Mouse (Mus musculus) adrenal gland, adult 18-20 months (tissue): ENCODE data around the gene Gm10272. TPM values are rescaled to one million over a fixed set of nuclear protein-coding genes. Genes with fewer than 3 reads are reported as not detected.
"Not testable (repeated sequence)": the region's sequence is repeated elsewhere in the genome, so short reads cannot be mapped to it uniquely, and the experiment has no call there.

Experiments used
- DNase-seq, 2 experiments: peaks; one replicate each; pipeline ENCODE4 v3.0.0; 2021 to 2022; ENCODE audit warnings: low spot score in 2 of 2
- long read RNA-seq, 2 experiments: library from polyadenylated mRNA; stranded (forward); transcript quantifications; one replicate each; pipeline ENCODE4 v2.0.0; 2021
- total RNA-seq, 2 experiments: library from RNA; stranded (reverse); gene quantifications; 1 replicate in 1 of 2; 2 replicates in 1 of 2; pipeline ENCODE4 v1.2.3; 2021

Gene Gm10272
- not detected for total RNA-seq
- long read RNA-seq, experiment 1 = 0 reads
- long read RNA-seq, experiment 2 = 0 reads

DNA sequence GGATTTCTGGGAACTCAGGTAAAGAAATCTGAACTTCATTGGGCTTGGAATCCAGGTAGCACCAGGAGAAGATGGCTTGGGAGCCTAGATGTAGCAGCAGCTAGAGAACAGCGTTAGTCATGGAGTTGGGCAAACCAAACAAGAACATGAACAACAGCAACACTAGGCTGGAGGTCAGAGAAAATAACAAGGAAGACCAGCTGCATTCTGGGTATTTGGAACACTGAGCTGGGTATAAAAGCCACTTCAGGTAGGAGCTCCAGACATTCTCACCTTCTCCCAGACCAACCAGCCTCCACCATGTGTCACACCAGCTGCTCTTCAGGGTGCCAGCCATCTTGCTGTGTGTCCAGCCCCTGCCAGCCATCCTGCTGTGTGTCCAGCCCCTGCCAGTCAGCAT lies at the start of gene Gm10272:
Gene Gm10272, plus strand, starts transcription at position 301 of the 400 bp plus-strand sequence.
- DNase-seq = no peak

GRCm38 (mm10) chr10:77658286-77658994 lies 48.0 kb upstream of the Gm10272 start:
- DNase-seq = no peak

DNA sequence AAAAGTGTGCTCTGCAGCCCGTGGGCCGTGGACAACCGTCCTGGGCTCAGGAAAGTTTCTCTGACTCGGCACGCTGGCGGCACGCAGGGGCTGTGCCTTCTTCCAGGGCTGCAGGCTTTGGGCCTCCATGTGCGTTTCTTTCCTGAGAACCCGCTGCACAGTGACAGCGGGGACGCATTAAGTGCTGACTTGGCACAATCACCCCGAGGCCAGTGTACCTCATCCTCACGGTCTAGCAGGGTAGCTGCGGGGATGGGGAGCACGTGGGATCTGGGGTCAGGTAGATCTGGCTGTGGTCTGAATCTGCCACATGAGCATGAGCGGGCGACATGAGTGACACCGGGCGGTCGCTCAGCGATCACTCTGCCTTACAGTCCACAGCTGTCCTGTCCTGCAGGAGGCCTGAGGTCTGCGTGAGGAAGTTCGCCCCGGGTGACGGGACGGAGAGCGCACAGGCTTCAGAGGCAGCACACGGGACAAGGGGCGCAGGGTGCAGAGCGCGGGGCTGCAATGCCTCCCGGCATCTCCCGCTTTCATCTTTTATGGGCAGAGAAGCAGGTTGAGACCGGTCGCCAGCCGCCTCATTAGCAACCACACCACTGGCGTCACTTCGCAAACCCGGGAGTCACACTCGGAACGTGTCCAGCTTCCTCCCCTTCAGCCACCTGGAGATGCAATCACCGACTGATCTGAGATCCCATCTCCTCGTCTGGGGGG lies 42.3 kb upstream of the Gm10272 start:
- no peak for DNase-seq

DNA sequence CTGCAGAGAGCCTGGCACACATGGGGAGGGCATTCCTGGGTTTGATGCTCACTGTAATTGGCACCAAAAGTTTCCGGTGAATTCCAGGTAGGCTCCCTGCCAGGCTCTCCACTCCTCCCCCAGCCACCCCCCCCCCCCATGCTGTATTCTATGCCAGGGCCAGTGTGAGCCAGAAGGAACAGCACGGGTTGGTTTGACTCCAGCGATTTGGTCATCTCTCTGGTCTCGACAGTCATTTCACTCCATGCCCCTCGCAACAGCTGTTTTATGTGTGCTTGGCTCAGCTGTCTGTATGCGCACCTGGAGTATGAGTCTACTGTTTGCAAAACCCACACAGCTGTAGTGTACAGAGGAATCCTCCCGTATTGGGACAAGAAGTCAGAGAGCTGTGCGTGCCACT lies 40.1 kb upstream of the Gm10272 start:
- DNase-seq = no peak

DNA sequence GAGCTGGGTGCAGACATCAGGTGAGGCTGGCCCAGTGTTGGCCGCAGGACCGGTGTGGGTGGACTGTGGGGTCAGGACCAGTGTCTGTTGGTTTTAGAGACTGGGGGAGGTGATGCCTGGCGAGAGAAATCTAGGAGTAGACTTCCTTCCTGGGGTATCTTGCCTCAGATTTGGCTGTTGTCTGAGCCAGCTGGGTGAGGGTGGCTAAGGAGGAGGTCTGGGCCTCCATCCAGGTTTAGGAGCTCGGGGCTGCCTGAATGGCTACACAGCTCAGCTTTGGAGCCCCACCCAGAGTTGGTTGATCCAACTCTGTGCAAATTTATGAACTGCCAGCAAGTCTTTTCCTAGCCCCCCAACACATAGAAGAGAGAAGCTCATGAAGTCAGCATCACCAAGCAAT lies 39.0 kb upstream of the Gm10272 start:
- DNase-seq = no peak

DNA sequence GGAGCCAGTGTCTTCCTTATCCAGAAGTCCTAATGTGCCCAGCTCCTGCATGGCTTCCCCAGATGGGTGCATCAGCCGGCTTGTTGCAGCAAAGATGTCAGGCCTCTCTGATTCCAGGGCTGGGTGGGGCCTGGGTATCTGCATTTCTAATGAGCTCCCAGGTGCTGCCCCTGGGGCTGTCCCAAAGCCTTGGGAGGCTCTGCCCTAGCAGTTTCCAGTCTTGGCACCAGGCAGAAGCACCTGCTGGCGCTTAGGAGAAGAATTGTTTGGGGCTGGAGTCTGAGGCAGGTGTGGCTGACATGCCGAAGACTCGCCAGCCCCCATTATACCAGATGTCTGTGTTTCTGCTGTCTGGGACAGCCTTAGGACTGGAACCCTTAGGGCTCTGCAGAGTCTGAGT lies 35.7 kb upstream of the Gm10272 start:
- DNase-seq = no peak

DNA sequence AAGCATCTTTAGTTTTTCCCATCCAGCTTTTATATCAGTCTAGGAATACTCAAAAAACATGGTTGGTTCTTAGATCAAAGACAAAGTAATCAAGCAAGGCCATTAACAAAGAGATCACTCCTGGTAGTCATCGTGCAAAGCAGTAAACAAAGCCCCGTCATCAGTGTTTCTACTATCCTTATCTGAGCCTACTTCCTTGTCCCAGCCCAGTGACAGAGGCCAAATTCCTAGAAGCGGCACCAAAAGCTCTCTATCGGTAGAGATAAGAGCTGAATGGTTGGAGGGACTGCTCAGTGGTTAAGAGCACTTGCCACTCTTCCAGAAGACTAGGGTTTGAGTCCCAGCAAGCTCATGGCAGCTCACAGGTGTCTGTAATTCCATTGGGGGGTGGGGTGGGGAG lies 34.9 kb upstream of the Gm10272 start:
- no peak for DNase-seq

- no peak for DNase-seq
These were observed 32.7 kb upstream of the Gm10272 start for GRCm38 (mm10) chr10:77673765-77674164.

DNA sequence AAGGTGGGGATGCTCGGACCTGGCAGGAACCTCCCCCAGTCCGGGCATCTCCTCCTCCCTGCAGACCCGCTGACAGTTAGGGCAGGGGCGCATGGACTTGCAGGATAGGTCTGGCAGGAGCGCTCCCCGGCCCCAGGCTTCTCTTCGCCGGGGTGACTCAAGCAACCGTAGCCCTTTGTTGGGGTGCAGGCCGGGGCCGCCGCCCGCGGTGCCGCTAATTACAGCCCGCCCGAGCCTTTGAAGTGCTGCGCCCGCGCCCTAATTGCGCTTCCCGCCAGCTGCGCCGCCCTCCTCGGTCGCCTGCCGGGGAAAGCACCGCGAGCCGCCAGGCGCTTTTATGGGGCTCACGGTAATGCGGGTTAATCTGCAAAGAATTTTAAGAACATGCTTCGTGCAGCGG lies 28.9 kb upstream of the Gm10272 start:
- no peak for DNase-seq

DNA sequence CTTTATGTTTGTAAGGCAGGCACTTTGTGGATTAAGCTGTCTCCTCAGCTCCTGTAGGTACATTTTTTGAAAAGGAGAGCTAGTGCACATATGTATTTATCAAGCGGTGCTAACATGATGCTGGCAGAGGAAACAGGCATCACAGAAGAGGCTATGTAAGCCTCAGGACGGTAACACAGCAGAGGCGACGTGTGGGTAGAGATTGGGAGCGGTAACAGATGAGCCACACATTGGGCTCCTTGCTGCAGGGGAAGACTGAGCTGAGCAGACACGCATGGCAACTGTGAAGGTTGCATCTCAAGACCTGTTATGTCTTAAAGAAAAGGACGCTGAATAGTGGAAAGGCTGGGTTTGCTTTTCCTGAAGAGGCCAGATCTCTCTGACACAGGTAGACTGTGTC lies 23.4 kb upstream of the Gm10272 start:
- no peak for DNase-seq

DNA sequence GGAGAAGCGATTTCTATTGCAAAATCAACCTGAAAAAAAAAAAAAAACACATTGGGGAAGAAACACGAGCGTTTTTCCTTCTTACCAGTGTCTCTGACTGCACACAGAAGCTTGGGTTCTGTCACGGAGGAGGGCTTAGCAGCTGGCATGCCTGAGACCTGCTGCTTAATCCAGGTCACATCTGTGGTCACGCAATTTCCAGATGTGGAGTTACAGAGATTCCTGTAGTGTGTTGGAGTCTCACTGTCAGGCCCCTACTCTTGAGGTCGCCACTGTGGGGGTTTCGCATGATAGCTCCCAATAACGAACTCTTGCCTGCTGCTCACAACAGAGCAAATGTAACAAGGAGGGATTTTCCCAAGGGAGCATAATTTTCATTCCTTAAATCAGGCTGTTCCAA lies 22.2 kb upstream of the Gm10272 start:
- DNase-seq = no peak

- no peak for DNase-seq
These were observed 20.3 kb upstream of the Gm10272 start, which contains the start of gene Tspear for GRCm38 (mm10) chr10:77685895-77686664. TSS of gene Tspear (plus strand) at chr10:77686569.

GRCm38 (mm10) chr10:77687021-77687420 lies 19.4 kb upstream of the Gm10272 start:
- DNase-seq = no peak

GRCm38 (mm10) chr10:77690356-77690807 lies 16.0 kb upstream of the Gm10272 start, which contains the start of gene Gm19402:
TSS of gene Gm19402 (minus strand) at chr10:77690757.
- not testable (repeated sequence) for DNase-seq

- no peak for DNase-seq
These were observed 9.3 kb upstream of the Gm10272 start, which contains the start of gene Gm9508 for GRCm38 (mm10) chr10:77697133-77697532. TSS of gene Gm9508 (minus strand) at chr10:77697233.

DNA sequence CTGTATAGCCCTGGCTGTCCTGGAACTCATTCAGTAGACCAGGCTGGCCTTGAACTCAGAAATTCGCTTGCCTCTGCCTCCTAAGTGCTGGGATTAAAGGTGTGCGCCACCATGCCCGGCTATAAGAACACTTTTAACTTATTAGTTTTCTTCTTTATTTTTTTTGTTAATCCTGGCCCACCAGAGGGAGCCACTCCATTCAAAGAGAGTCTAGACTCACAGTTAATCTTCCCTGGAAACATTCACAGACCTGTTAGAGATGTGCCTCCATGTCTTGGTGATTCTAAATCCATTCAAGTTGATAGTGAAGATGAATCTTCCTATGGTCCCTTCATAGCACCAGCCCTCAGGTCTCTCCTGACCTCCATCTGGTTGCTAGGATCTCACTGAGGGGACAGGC lies 3.4 kb downstream of the Gm10272 start:
- DNase-seq = no peak

DNA sequence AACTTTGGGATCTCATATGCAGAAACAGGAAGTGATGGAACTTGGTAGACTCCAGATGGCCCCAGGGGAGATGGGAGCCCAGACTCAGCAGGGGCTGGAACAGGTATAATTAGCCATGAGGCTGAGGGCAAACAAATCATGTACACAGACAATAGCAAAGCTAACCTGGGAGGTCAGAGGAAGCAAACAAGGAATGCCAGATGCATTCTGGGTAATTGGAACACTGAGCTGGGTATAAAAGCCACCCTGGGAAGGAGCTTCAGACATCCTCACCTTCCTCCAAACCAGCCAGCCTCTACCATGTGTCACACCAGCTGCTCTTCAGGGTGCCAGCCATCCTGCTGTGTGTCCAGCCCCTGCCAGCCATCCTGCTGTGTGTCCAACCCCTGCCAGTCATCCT lies 4.7 kb downstream of the Gm10272 start, which contains the start of gene Gm10024:
Gene Gm10024, plus strand, starts transcription at position 301 of the 400 bp plus-strand sequence.
- not testable (repeated sequence) for DNase-seq

DNA sequence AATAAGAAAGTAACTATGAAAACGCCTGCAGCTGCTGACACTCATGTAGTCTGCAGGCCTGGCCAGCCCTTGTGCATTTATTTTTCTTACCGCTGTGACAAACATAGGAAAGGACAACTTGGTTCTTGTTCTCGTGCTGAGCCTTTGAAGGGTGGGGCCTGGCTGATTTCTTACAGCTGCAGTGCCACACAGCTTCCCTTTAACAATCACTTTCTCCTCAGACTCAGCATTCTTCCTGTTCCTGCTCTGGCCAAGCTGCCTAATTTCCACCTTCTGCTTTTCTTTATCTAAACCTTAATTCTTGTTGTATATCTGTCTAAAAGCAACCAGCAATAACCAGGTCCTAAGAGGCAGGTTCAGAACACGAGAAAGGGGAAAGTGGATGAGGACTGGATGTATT lies 7.3 kb downstream of the Gm10272 start:
- no peak for DNase-seq

- no peak for DNase-seq
These were observed 9.1 kb downstream of the Gm10272 start, which contains the start of gene Gm10142 for GRCm38 (mm10) chr10:77715507-77715906. TSS of gene Gm10142 (plus strand) at chr10:77715807.

DNA sequence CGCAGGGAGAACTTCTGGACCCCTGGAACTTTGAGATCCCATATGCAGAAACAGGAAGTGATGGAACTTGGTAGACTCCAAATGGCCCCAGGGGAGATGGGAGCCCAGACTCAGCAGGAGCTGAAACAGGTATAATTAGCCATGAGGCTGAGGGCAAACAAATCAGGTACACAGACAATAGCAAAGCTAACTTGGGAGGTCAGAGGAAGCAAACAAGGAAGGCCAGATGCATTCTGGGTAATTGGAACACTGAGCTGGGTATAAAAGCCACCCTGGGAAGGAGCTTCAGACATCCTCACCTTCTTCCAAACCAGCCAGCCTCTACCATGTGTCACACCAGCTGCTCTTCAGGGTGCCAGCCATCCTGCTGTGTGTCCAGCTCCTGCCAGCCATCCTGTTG lies 13.9 kb downstream of the Gm10272 start, which contains the start of gene Krtap12-1:
Gene Krtap12-1, plus strand, starts transcription at position 301 of the 400 bp plus-strand sequence.
- DNase-seq = not testable (repeated sequence)

DNA sequence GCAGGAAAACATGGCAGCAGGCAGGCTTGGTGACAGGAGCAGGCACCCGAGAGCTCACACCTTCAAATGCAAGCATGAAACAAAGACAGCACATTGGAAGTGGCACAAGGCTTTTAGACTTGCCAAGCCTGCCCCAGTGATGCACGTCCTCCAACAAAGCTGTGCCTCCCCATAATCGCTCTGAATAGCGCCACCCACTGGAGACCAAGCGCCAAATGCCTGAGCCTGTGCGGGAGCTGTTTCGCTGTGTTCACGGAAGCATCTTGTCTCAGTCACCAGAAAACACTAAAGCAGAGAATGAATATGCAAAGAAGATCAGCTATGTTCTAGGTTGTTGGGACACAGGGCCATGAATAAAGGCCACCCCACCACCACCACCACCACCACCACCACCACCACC lies 18.4 kb downstream of the Gm10272 start:
- DNase-seq = no peak
